Mouse (Mus musculus): ENCODE results near the gene Ak5.
"Not testable (repeated sequence)": the region's sequence is repeated elsewhere in the genome, so short reads cannot be mapped to it uniquely, and the experiment has no call there.

Gene Ak5

DNA sequence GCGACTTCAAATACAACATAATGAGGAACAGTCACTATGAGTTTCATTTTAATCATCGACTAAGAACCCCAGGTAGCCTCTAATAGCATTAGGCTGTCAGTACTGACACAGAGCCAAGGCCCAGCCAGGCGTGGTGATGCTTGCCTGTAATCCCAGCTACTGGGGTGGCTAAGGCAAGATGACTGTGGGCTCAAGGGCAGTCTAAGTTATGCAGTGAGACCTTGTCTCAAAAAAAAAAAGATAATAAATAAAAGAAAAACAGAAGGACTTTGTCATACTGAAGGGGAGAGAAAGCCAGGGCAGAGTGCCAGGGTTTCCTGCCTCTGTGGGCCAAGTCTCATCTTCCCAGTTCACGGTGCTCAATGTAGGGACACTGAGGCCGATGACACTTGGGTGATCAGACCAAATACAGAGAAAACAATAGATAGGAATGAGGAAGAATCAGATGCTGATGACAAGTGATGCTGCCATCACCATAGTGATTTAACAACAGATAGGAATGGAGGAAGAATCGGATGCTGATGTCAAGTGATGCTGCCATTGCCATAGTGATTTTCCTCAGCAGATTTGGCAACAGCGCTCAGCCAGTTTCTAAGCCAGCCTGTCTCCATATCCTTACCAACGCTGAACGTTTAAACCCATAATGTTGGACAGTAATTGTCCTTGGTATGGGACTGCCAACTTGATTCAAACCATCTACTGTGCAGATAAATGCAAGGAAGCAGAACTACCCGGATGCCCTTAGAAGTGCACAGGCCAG, 42.9 kb downstream of the Ak5 start:
- DNase-seq (ENCODE audit: low spot score in 2 of 2): no peak

DNA sequence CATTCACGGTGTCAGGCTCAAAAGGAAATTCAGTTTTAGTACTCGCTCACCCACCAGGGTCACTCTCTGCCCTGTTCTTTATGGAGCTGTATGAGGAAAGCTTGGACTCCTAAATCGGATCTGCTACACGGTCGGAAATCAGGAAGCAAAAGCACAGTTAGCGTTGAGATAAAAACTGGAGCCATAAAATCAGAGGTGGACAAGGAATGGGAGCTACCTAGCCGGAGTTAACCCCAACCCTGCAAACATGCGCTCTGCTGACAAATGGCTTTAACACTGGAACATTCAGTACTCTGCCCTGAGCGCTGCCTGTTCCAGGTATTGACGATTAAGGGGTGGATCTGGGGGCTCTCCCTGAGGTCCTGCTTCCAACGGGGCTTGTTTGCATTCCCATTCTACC, 47.6 kb downstream of the Ak5 start:
- DNase-seq (ENCODE audit: low spot score in 2 of 2): no peak

DNA sequence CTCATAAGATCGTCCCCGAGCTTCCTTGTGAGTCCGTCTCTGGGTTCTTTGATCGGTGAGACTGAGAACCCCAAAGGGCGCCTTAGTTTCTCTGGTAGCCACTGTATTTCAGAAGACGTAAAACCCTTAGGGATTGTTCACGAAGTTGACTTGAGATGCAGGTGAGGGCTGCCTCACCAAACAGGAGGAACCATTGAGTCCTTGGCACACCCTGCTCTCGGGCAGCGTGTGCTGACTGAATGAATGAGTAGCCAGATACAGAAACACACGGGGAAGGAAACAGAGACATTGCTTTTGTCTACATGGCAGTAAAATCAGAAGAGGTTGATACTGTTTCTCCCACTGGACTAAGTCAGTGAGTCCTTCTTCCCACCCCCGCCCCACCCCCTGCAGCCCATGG, 48.1 kb downstream of the Ak5 start:
- DNase-seq (ENCODE audit: low spot score in 2 of 2): no peak

DNA sequence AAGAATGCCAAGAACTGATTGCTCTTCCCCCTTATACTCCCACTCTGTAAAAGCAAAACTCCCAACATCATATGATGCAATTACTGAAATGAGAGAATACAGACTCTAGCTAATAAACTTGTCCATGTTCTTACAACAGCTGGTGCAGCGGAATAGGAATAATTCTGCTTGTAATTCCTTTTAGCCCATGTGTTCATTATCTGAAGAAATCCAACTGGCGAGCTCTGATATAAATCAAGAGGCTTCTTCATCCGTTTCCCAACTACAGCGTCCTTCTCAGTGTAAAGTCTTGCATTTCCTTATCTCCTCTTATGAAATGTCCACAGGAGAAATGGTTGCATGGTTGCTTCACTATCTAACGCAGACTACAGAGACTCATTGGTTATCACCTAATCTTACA, 59.1 kb downstream of the Ak5 start:
- DNase-seq (ENCODE audit: low spot score in 2 of 2): no peak

DNA sequence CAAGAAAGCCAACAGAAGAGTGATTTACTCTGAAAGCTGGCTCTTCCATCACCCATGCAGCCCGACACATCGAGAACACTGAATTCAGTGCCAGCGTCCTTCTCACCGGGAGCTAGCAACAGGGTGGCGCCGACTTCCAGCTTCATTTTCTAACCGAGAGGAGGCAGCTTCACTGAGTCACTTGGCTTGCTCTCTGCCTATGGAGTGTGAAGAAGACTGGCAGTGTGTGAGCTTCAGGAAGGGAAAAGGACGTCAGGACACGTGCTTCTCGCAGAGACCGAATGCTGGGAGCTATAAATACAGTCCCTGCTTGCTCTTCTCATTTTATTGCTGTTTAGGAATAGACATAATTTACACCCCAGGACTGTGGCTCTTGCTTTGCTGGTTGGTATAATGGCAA, 62.3 kb downstream of the Ak5 start:
- DNase-seq (ENCODE audit: low spot score in 2 of 2): peak; percentile 49 to 61

DNA sequence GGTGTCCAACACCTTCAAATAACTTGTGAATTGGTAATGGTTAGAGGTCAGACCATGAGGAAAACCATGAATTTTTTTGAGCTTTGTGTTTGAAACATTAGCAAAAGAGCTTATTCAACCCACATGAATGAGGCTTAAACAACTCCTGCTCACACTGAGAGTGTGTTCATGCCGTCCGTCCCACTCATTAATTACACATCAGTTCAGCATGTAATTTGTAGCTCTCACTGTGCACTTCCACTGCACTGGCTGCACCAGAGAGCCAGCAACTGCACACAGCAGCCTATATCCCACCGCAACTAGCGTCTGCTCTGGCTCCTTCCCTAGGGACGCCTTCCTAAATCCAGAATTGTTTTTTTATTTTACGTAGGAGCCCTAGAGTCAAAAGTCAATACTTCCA, 68.5 kb downstream of the Ak5 start:
- no peak for DNase-seq (ENCODE audit: low spot score in 2 of 2)

DNA sequence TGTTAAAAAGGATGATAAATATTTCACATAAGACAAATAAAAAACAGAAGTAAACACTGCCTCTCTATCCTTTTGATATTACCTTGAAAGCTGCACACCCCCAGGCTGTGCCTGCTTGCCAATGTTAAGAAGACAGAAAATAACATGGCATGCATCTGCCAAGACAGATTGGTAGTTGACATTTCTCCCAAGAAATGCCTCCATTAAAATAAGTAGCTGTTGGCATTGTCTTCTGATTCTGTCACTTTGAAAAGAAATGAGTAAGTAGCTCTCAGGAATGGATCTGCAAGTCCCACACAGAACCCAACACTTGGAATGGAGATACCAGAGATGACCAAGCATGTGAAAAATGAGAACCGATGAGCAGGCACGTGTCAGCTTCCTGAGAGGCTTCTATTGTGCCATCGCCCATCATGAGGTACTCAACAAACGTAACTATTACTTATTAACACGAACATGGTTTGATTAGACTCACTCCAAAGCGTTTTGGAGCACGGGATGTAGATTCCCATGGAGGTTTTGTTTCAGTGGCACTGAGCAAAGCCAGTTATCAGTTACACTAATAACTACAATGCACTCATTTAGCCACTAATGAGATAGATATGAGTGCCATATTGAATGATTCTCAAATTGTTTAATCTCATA, 71.6 kb downstream of the Ak5 start:
- no peak for DNase-seq (ENCODE audit: low spot score in 2 of 2)

DNA sequence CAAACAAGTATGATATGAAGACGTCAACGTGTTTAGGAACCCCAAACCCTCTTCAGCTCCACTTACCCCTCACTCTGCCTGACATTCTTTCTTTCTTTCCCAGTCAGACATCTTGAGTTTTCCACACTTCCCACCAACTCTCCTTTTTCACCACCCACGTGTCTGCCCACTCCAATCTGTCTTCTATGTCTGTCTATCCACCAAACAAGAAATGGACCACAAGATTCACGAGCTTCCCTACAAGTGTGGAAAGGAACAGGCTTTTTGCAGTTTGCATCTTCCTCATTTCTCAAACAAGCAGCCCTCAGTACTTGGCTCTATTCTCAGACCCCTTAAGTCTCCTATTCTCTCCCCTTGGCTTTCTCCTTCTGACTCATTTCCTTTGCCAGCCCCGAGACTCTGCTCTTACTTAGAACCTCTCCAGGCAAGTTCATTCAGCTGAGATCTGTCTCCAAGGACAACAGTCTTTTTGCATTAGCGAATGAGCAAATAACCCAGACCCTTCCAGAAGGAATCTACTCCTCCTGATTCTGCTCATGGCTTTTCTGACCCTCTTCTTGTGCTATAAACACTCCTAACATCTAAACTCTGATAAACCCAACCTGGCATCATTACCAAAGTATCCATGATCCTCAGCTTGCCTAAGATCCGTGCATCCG, 75.3 kb downstream of the Ak5 start:
- DNase-seq (ENCODE audit: low spot score in 2 of 2): no peak

DNA sequence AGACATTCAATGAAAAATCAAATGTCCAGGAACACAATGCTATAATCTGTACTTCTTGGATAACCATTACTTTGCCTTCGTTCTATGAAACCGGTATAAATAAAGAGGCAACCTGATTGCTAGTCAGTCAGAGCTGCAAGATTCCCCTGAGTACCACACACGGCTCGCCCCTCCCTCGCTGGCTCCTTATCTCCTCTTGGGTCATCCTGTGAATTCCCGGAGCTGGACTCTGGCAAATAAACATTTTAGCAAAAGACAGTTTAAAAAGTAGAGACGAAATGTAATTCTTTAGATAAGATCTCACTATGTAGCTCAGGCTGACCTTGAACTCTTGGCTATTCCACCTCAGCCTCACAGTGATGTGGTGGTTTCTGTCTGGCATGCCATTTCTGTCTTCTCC, 77.7 kb downstream of the Ak5 start:
- no peak for DNase-seq (ENCODE audit: low spot score in 2 of 2)

DNA sequence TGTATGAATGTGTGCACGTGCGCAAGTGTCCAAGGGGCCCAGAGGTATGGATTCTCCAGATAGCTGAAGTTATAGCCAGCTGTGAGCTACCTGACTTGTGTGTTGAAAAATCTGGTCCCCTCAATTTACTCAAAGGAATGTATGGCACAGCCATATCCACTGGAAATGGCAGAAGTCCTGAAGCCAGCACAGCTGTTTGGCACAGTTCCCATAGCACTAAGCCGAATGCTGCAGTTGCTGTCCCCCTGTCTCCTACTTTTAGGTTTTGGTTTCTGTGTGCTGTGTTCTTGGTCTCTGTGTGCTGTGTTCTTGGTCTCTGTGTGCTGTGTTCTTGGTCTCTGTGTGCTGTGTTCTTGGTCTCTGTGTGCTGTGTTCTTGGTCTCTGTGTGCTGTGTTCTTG, 79.1 kb downstream of the Ak5 start:
- not testable (repeated sequence) for DNase-seq (ENCODE audit: low spot score in 2 of 2)

DNA sequence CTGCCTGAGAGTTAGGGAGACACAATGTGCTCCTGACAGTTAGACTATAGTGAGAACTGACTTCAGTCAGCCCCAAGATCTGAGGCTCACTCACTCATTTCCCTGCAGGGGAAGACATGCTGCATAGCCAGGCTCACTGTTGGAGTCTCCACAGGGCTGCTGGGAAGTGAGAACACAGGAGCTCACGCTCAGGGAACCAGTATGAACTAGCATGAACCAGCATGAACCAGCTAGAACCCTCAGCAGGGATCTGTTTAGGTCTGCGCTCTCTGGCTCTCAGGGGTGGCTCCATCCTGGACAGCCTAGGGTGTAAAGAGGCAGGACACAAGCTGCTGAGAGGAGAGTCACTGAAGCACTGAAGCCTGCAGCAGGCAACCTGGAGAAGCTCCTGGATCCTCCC, 81.2 kb downstream of the Ak5 start:
- DNase-seq (ENCODE audit: low spot score in 2 of 2): no peak

DNA sequence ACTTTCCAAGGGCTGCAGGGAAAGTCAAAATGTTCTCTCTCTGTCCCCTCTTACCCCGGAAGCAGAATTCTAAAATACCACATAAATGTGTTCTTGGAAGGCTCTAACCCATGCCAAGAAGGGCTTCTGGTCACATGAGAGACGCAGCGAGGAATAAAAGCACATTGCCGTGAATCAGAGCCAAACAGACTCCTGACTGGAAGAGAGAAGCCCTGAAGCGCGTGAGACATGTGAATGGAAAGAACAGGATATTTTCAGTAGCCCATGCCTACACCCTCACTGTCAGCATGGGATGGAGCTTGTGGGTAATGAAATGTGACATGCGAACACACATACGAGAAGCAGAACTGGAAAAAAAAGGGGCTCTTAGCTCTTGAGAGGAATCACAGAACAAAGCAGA, 82.0 kb downstream of the Ak5 start:
- DNase-seq (ENCODE audit: low spot score in 2 of 2): no peak

DNA sequence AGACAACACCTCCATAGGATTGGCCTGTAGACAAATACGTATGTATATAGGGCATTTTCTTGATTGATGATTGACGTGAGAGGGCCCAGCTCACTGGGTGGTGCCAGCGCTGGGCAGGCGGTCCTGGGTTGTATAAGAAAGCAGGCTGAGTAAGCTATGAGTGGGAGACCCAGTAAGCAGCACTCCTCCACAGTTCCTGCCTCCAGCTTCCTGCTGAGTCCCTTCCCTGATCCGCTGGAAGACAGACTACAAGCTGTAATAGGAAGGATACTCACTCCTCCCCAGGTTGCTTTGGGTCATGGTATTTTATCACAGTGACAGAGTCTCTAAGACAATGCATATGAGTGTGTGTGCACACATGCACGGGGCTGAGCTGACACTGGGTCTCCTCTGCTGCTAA, 82.6 kb downstream of the Ak5 start:
- DNase-seq (ENCODE audit: low spot score in 2 of 2): no peak

DNA sequence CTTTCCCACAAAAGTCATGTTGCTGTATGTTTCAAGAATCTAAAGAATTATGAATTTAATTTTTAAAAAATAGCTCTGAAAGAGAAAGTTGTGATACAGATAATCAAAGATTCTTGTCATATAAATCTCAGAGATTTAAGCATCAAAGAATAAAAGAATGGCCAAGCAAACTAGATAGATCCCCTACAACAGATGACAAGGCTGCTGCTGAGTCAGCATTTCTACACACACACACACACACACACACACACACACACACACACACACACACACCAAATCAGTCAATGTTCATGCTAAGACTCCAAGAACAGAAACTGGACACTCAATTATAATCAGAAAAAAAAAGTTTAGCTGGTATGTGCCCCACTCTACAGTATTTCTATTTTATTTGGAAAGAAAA, 85.1 kb downstream of the Ak5 start:
- DNase-seq (ENCODE audit: low spot score in 2 of 2): no peak

DNA sequence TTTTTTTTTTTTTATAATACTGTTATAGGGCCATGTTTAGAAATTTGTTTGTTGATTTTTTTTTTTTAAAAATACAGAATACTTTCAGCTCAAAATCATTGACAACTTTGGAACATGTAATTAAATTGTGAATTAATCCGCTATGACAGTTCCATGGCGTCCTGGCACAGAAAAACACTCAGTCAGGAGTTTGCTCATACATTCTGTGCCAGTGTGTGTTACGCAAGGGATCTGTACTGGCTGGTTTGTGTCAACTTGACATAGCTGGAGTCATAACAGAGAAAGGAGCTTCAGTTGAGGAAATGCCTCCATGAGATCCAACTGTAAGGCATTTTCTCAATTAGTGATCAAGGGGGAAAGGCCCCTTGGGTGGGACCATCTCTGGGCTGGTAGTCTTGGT, 86.3 kb downstream of the Ak5 start:
- not testable (repeated sequence) for DNase-seq (ENCODE audit: low spot score in 2 of 2)

DNA sequence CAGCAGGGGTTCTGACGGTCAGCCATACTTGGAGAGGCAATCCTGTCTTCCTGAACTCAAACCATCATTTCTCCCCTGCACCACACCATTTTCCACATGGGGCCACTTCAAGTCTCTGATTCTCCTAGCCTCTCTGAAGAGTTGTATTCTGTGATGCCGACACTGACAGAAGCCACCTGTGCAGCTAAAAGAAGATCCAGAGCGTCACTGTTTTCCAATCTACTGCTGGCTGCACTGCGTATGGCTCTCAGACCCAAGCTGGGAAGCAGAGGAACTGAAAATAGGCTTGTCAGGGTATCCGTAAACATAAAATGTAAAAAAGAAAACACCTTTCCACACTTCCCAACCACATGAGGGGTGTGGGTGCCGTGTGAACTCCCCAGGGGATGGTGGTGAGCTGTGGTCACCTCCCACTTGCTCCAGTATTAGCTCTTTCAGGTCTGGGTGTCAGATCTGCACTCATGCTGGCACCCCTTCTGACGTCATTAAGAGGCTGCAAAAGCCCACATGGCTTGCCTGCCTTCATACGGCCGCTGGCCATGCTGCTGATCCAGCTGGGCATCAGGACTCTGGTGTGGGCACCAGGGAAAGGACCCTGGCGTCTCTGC, 88.1 kb downstream of the Ak5 start:
- DNase-seq (ENCODE audit: low spot score in 2 of 2): no peak

DNA sequence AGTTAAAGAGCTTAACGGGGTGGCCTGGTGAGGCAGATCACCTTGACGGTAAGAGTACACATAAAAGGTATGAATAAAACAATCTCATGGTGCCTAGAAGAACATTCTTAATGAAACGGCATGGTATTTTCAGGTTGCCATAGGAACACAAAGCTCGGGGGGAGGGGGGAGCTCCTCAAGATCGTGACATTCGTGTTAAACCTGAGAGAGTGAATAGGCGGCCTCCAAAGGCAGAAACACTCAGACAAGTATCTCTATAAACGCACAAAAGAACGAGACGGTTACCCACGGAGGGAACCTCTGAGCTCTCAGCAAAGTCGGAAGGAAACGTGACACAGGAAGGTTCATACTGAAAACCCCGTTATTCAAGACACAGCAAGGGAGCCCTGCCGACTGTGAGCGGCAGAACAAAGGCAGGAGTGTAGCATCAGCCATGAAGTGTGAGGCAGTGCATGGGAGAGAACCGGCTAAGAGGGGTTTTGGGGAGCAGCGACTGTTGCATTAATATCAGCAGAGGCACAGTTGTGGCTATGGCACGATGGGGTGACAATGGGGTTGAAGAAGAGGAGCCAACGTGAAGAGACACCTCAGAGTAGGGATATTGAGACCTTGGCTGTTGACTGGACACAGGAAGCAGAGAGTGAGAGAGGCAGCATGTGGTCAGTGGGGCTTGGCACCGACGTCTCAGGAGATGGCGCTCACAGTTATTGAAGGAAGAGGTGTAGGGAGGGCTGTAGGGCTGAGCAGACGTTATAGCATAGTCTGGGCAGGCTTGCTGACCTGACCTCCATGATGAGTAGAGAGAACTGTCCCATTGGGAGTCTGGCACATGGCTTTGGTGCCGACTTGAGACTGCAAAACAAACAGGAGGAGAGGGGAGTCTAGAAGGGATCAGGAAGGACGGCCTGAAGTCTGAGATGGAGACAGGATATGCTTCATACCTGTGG, 89.6 kb downstream of the Ak5 start:
- no peak for DNase-seq (ENCODE audit: low spot score in 2 of 2)

DNA sequence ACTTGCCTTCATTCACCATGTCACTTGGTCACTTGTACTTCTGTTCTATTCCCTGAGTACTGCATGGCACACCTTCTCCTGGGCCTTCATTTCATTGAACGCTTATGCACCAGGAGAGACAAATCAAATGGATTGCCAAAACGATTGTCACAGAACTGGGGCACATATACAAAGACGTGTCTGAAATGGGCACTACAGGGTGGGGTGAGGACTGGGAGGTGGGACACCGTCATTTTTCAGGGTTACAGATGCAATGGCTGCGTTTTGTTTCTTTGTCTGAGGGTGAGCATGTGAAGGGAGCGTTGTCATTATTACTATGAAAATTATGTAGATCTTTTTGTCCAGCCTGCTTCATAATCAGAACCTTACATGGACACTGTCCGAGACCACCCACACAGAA, 90.4 kb downstream of the Ak5 start:
- no peak for DNase-seq (ENCODE audit: low spot score in 2 of 2)

DNA sequence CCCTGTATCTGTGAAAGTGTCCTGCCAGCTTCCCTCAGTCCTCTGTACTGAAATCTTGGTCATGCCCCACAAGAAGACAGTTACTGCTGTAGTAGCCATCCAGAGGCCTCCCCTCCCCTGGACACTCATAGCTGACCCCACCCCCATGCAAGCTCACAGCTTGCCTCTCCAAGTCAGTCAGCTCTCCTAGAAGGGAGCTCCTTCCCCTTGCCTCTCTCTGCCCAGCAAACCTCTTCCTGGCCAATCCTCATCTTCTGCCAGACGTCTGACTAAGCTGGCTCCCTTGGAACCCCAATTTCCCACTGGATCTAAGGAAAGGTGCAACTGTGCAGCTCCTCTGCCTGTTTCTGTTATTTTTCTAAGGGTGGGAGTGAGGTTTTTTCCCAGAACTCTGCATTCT, 90.9 kb downstream of the Ak5 start:
- DNase-seq (ENCODE audit: low spot score in 2 of 2): no peak

DNA sequence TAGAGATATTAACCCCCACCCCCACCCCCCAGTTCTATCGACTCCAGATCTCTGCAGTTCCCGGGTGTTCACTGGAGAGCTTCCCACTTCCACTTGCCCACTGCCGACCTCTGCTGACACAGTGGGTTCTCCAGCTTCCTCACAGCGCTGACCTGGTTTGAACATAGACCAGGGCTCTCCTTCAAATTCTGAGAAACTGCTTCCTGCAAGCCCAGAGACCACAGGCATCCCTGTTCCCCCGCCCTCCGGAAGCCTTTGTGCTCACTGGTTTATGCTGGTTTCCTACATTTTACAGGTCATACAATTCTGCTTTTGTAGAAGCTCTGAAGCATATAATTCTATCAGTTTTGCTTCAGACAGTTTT, 98.9 kb downstream of the Ak5 start:
- DNase-seq (ENCODE audit: low spot score in 2 of 2): no peak

DNA sequence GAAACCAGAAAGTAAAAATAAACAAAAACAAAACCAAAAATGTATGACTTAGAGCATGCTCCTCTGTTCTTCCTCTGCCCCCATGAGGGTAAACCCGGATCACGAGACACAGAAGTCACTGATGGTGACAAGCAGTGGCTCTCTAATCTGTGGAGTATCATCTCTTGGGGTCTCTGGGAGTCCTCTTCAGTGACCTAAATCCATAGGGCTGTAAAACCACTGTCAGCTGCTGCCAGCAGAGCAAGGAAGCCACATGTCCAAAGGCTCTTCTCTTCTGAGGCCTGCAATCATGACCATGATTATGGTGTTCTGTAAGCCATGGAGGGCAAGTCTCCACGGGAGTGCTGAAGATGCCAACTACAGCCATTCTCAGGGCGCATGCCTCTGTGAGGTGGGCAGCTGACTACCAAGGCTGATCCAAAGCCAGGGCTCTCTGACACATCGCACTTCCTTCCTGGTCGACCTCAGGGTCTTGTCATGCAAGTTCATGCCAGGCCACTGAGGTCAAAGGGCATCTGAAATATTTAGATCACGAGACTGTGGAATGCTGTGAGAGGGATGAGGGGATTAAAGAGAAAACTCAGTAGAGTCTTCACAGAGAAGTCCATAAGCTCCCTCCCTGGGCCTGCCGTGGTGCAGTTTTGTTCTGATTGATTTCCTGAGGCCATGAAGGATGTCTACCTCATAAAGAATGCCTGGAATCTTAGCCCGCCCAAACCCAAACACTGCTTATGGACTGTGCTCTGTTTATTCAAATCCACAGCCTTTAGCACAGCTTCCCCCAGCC, 99.5 kb downstream of the Ak5 start:
- DNase-seq (ENCODE audit: low spot score in 2 of 2): no peak
